Mouse (Mus musculus) lung, adult 2 months (tissue): ENCODE measurements around the gene Ntmt1.

Source experiments
- CTCF ChIP-seq: fragments of 200-500 bp; IDR thresholded peaks from 2 replicates; pipeline ENCODE4 v1.5.1; 2011; ENCODE audit warnings: mild to moderate bottlenecking, low read length, control low read depth; ENCODE audit not compliant: insufficient read depth
- POLR2A ChIP-seq: fragments of 200-500 bp; IDR thresholded peaks from 2 replicates; pipeline ENCODE4 v1.6.1; 2011; ENCODE audit warnings: low read depth, mild to moderate bottlenecking, control low read depth, low read length, borderline replicate concordance; ENCODE audit errors: extremely low read depth

GRCm38 (mm10) chr2:30808296-30808655 is 650 bp downstream of the Ntmt1 start:
- TF ChIP-seq CTCF (no peak), POLR2A (no peak)
